Mouse (Mus musculus): ENCODE measurements around the gene A1cf. TPM values are rescaled to one million over a fixed set of nuclear protein-coding genes. Genes with fewer than 3 reads are reported as not detected.

A1cf gene
- 1.1 TPM in 1 of 2 replicates, not detected in the other for polyA plus RNA-seq (2014; fragmentation: Nextera tagmentation; extraction: Ambion mirVana)

- WGBS = 67% methylated on average over 7 of the region's 7 CpGs
Measured at GRCm38 (mm10) chr19:31868521-31868920, at the start of gene A1cf. Gene A1cf (plus strand): TSS chr19:31868764.

GRCm38 (mm10) chr19:31834250-31834649 is 34.3 kb upstream of the A1cf start:
- Histone ChIP-seq H3K9me3 (ENCODE audit: control insufficient read depth, low read depth, low read length) (no peaks in the 10 kb centered on the region), H3K36me3 (ENCODE audit: control insufficient read depth, insufficient read depth, low read length) (no peaks in the 10 kb centered on the region), H3K9ac (replicated peaks; ENCODE audit: low read depth, low read length) (no peak overlapping the region), H3K4me1 (ENCODE audit: control insufficient read depth, insufficient read depth, low read length) (no peaks in the 10 kb centered on the region), H3K27ac (ENCODE audit: low read length) (no peak overlapping the region), H3K4me3 (ENCODE audit: low read depth, low read length) (no peak overlapping the region), H3K4me2 (replicated peaks; ENCODE audit: low read depth, low read length) (no peak overlapping the region), H3K27me3 (ENCODE audit: control insufficient read depth, insufficient read depth, low read length) (no peaks in the 10 kb centered on the region)
- ATAC-seq (ENCODE audit: insufficient number of reproducible peaks, insufficient read depth, low FRiP score, low read depth) = no peak
- WGBS = 93% methylated on average over 5 of the region's 5 CpGs

More at GRCm38 (mm10) chr19:31868521-31868920, at the start of gene A1cf:
- no peak within 1 kb of the TSS for H3K4me3 ChIP-seq (ENCODE audit: low read depth, low read length)
- H3K36me3 ChIP-seq (ENCODE audit: control insufficient read depth, insufficient read depth, low read length) = no peaks in the 10 kb centered on the region
- no peaks in the 10 kb centered on the region for H3K9me3 ChIP-seq (ENCODE audit: control insufficient read depth, low read depth, low read length)
- H3K4me2 ChIP-seq (replicated peaks; ENCODE audit: low read depth, low read length) = no peak within 1 kb of the TSS
- no peak for ATAC-seq (ENCODE audit: insufficient number of reproducible peaks, insufficient read depth, low FRiP score, low read depth)
- H3K4me1 ChIP-seq (ENCODE audit: control insufficient read depth, insufficient read depth, low read length) = no peaks in the 10 kb centered on the region
- H3K9ac ChIP-seq (replicated peaks; ENCODE audit: low read depth, low read length) = no peak within 1 kb of the TSS
- H3K27me3 ChIP-seq (ENCODE audit: control insufficient read depth, insufficient read depth, low read length) = no peaks in the 10 kb centered on the region
- no peak within 1 kb of the TSS for H3K27ac ChIP-seq (ENCODE audit: low read length)

GRCm38 (mm10) chr19:31861909-31862308 is 6.7 kb upstream of the A1cf start:
- H3K27me3 ChIP-seq (ENCODE audit: control insufficient read depth, insufficient read depth, low read length) = no peaks in the 10 kb centered on the region
- H3K4me3 ChIP-seq (ENCODE audit: low read depth, low read length) = no peak overlapping the region
- H3K27ac ChIP-seq (ENCODE audit: low read length) = no peak overlapping the region
- no peaks in the 10 kb centered on the region for H3K9me3 ChIP-seq (ENCODE audit: control insufficient read depth, low read depth, low read length)
- ATAC-seq (ENCODE audit: insufficient number of reproducible peaks, insufficient read depth, low FRiP score, low read depth) = no peak
- H3K4me1 ChIP-seq (ENCODE audit: control insufficient read depth, insufficient read depth, low read length) = no peaks in the 10 kb centered on the region
- no peak overlapping the region for H3K4me2 ChIP-seq (replicated peaks; ENCODE audit: low read depth, low read length)
- 55% methylated on average over 3 of the region's 3 CpGs for WGBS
- H3K36me3 ChIP-seq (ENCODE audit: control insufficient read depth, insufficient read depth, low read length) = no peaks in the 10 kb centered on the region
- no peak overlapping the region for H3K9ac ChIP-seq (replicated peaks; ENCODE audit: low read depth, low read length)

GRCm38 (mm10) chr19:31862512-31863249 is 5.9 kb upstream of the A1cf start:
- no peak overlapping the region for H3K4me3 ChIP-seq (ENCODE audit: low read depth, low read length)
- H3K9me3 ChIP-seq (ENCODE audit: control insufficient read depth, low read depth, low read length) = no peaks in the 10 kb centered on the region
- no peaks in the 10 kb centered on the region for H3K4me1 ChIP-seq (ENCODE audit: control insufficient read depth, insufficient read depth, low read length)
- 56% methylated on average over 6 of the region's 6 CpGs for WGBS
- H3K27me3 ChIP-seq (ENCODE audit: control insufficient read depth, insufficient read depth, low read length) = no peaks in the 10 kb centered on the region
- H3K4me2 ChIP-seq (replicated peaks; ENCODE audit: low read depth, low read length) = no peak overlapping the region
- H3K9ac ChIP-seq (replicated peaks; ENCODE audit: low read depth, low read length) = no peak overlapping the region
- ATAC-seq (ENCODE audit: insufficient number of reproducible peaks, insufficient read depth, low FRiP score, low read depth) = no peak
- H3K36me3 ChIP-seq (ENCODE audit: control insufficient read depth, insufficient read depth, low read length) = no peaks in the 10 kb centered on the region
- no peak overlapping the region for H3K27ac ChIP-seq (ENCODE audit: low read length)

GRCm38 (mm10) chr19:31865451-31865850 is 3.1 kb upstream of the A1cf start:
- 85% methylated on average over 4 of the region's 4 CpGs for WGBS
- no peak overlapping the region for H3K27ac ChIP-seq (ENCODE audit: low read length)
- H3K9ac ChIP-seq (replicated peaks; ENCODE audit: low read depth, low read length) = no peak overlapping the region
- no peaks in the 10 kb centered on the region for H3K9me3 ChIP-seq (ENCODE audit: control insufficient read depth, low read depth, low read length)
- no peaks in the 10 kb centered on the region for H3K36me3 ChIP-seq (ENCODE audit: control insufficient read depth, insufficient read depth, low read length)
- H3K27me3 ChIP-seq (ENCODE audit: control insufficient read depth, insufficient read depth, low read length) = no peaks in the 10 kb centered on the region
- H3K4me3 ChIP-seq (ENCODE audit: low read depth, low read length) = no peak overlapping the region
- no peaks in the 10 kb centered on the region for H3K4me1 ChIP-seq (ENCODE audit: control insufficient read depth, insufficient read depth, low read length)
- H3K4me2 ChIP-seq (replicated peaks; ENCODE audit: low read depth, low read length) = no peak overlapping the region
- no peak for ATAC-seq (ENCODE audit: insufficient number of reproducible peaks, insufficient read depth, low FRiP score, low read depth)

GRCm38 (mm10) chr19:31868076-31868475 is 488 bp upstream of the A1cf start:
- 66% methylated on average over 4 of the region's 4 CpGs for WGBS
- ATAC-seq (ENCODE audit: insufficient number of reproducible peaks, insufficient read depth, low FRiP score, low read depth) = no peak
- H3K9me3 ChIP-seq (ENCODE audit: control insufficient read depth, low read depth, low read length) = no peaks in the 10 kb centered on the region
- no peak overlapping the region for H3K4me3 ChIP-seq (ENCODE audit: low read depth, low read length)
- no peaks in the 10 kb centered on the region for H3K27me3 ChIP-seq (ENCODE audit: control insufficient read depth, insufficient read depth, low read length)
- H3K36me3 ChIP-seq (ENCODE audit: control insufficient read depth, insufficient read depth, low read length) = no peaks in the 10 kb centered on the region
- H3K4me1 ChIP-seq (ENCODE audit: control insufficient read depth, insufficient read depth, low read length) = no peaks in the 10 kb centered on the region
- no peak overlapping the region for H3K27ac ChIP-seq (ENCODE audit: low read length)
- no peak overlapping the region for H3K4me2 ChIP-seq (replicated peaks; ENCODE audit: low read depth, low read length)
- no peak overlapping the region for H3K9ac ChIP-seq (replicated peaks; ENCODE audit: low read depth, low read length)

GRCm38 (mm10) chr19:31868971-31869370 is 407 bp downstream of the A1cf start:
- H3K9me3 ChIP-seq (ENCODE audit: control insufficient read depth, low read depth, low read length) = no peaks in the 10 kb centered on the region
- H3K9ac ChIP-seq (replicated peaks; ENCODE audit: low read depth, low read length) = no peak overlapping the region
- no peak overlapping the region for H3K4me3 ChIP-seq (ENCODE audit: low read depth, low read length)

GRCm38 (mm10) chr19:31871377-31871776 is 2.8 kb downstream of the A1cf start:
- ATAC-seq (ENCODE audit: insufficient number of reproducible peaks, insufficient read depth, low FRiP score, low read depth) = no peak
- Histone ChIP-seq H3K36me3 (ENCODE audit: control insufficient read depth, insufficient read depth, low read length) (no peaks in the 10 kb centered on the region), H3K27me3 (ENCODE audit: control insufficient read depth, insufficient read depth, low read length) (no peaks in the 10 kb centered on the region), H3K4me3 (ENCODE audit: low read depth, low read length) (no peak overlapping the region), H3K9ac (replicated peaks; ENCODE audit: low read depth, low read length) (no peak overlapping the region), H3K27ac (ENCODE audit: low read length) (no peak overlapping the region), H3K9me3 (ENCODE audit: control insufficient read depth, low read depth, low read length) (no peaks in the 10 kb centered on the region), H3K4me2 (replicated peaks; ENCODE audit: low read depth, low read length) (no peak overlapping the region), H3K4me1 (ENCODE audit: control insufficient read depth, insufficient read depth, low read length) (no peaks in the 10 kb centered on the region)
- WGBS = 30% methylated on average over 2 of the region's 2 CpGs

More at GRCm38 (mm10) chr19:31868971-31869370, 407 bp downstream of the A1cf start:
- H3K36me3 ChIP-seq (ENCODE audit: control insufficient read depth, insufficient read depth, low read length) = no peaks in the 10 kb centered on the region
- no peaks in the 10 kb centered on the region for H3K27me3 ChIP-seq (ENCODE audit: control insufficient read depth, insufficient read depth, low read length)
- H3K4me2 ChIP-seq (replicated peaks; ENCODE audit: low read depth, low read length) = no peak overlapping the region
- no peak overlapping the region for H3K27ac ChIP-seq (ENCODE audit: low read length)
- ATAC-seq (ENCODE audit: insufficient number of reproducible peaks, insufficient read depth, low FRiP score, low read depth) = no peak
- WGBS = 80% methylated on average over 6 of the region's 6 CpGs
- H3K4me1 ChIP-seq (ENCODE audit: control insufficient read depth, insufficient read depth, low read length) = no peaks in the 10 kb centered on the region

- H3K4me3 ChIP-seq (ENCODE audit: low read depth, low read length) = no peak overlapping the region
- 41% methylated on average over 4 of the region's 4 CpGs for WGBS
- no peak for ATAC-seq (ENCODE audit: insufficient number of reproducible peaks, insufficient read depth, low FRiP score, low read depth)
- H3K9me3 ChIP-seq (ENCODE audit: control insufficient read depth, low read depth, low read length) = no peaks in the 10 kb centered on the region
- no peaks in the 10 kb centered on the region for H3K4me1 ChIP-seq (ENCODE audit: control insufficient read depth, insufficient read depth, low read length)
- no peak overlapping the region for H3K4me2 ChIP-seq (replicated peaks; ENCODE audit: low read depth, low read length)
- H3K27me3 ChIP-seq (ENCODE audit: control insufficient read depth, insufficient read depth, low read length) = no peaks in the 10 kb centered on the region
- H3K36me3 ChIP-seq (ENCODE audit: control insufficient read depth, insufficient read depth, low read length) = no peaks in the 10 kb centered on the region
- no peak overlapping the region for H3K9ac ChIP-seq (replicated peaks; ENCODE audit: low read depth, low read length)
- H3K27ac ChIP-seq (ENCODE audit: low read length) = no peak overlapping the region
Measured at GRCm38 (mm10) chr19:31877968-31878367, 9.4 kb downstream of the A1cf start.

All from stomach, embryonic 14.5 days (tissue).